Mouse (Mus musculus) E14TG2a.4 (cell line): ENCODE measurements around the gene Ak1.

ENCODE experiments used
- CTCF ChIP-seq: conservative IDR thresholded peaks from 2 replicates; pipeline ENCODE4 v1.5.1; 2014; ENCODE audit warnings: low read length
- NANOG ChIP-seq: IDR thresholded peaks from 2 replicates; pipeline ENCODE4 v1.6.1; 2014; ENCODE audit warnings: borderline replicate concordance, low read length, mixed read lengths
- POU5F1 ChIP-seq: IDR thresholded peaks from 2 replicates; pipeline ENCODE4 v1.6.1; 2014; ENCODE audit warnings: low read length, borderline replicate concordance

DNA sequence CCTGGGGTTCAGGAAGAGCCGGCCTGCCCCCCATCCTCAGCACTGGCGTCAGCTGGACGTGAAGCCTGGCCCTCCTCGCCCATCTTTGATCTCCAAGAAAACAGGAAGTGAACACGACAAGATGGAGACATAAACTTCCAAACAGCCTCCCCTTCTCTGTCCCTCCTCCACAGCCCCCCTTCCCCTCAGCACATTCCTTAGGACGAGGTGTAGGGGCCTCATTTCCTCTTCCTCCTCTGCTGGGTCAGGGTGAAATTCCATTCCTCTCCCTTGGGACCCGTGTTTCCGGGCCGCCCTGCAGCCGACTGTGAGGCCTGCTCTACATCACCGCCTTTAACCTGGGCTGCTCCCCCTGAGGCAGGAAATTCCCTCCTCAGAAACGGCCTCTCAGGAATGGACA, 34.3 kb downstream of the Ak1 start:
- TF ChIP-seq CTCF (no peak), POU5F1 (no peak), NANOG (no peak)
